Mouse (Mus musculus): Measurements from ENCODE around the gene Fkbp15. TPM values are rescaled to one million over a fixed set of nuclear protein-coding genes. Genes with fewer than 3 reads are reported as not detected.

Gene Fkbp15
- polyA plus RNA-seq, 1 experiment from 2014 or later = 17.8 TPM

GRCm38 (mm10) chr4:62293219-62293861 is 67.0 kb downstream of the Fkbp15 start:
- H3K9ac ChIP-seq = no peak overlapping the region
- peaks cover 57% of the 10 kb centered on the region for H3K36me3 ChIP-seq
- H3K9me3 ChIP-seq = no peaks in the 10 kb centered on the region
- H3K4me2 ChIP-seq = no peak overlapping the region
- 74% methylated on average over 10 of the region's 10 CpGs for WGBS
- no peak for ATAC-seq (ENCODE audit: extremely low read depth, insufficient number of reproducible peaks, low FRiP score, low TSS enrichment)
- H3K4me1 ChIP-seq = peaks cover 18% of the 10 kb centered on the region
- no peak overlapping the region for H3K4me3 ChIP-seq
- no peaks in the 10 kb centered on the region for H3K27me3 ChIP-seq (replicated peaks)
- no peak overlapping the region for H3K27ac ChIP-seq (replicated peaks)

DNA sequence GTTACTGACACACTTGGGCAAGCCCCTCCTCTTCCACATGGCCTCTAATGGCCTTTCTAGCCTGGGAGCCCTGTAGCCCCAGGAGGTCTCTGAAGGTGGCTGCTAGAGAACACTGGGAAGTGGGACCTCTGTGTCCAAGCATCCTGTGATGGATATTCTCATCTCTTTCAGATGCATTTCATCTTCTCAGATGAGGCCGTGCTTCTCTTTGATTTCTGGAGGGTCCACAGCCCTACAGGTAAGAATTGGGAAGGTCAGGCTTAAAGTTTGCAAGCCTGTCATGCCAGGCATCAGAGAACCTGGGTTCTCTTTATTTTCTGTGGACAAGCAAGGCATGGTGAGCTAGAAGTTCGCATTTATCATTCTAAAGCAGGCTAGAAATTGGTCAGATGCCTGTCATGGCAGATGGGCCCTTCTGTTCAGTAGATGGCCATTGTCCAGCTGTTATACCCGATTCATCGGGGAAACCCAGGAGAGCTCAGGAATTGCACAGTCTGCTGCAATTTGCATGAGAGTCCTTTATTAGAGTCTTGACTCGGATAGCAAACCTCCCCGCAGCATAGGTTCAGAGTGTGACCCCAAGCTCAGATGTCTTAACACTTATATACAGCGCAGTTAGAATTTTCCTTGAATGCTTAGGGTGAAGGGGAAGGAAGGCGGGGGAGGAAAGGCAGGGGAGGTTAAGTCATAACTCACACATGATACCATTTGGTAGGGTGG is 67.7 kb downstream of the Fkbp15 start:
- H3K9me3 ChIP-seq = no peaks in the 10 kb centered on the region
- H3K4me3 ChIP-seq = no peak overlapping the region
- peaks cover 25% of the 10 kb centered on the region for H3K4me1 ChIP-seq
- no peak for ATAC-seq (ENCODE audit: extremely low read depth, insufficient number of reproducible peaks, low FRiP score, low TSS enrichment)
- H3K36me3 ChIP-seq = peaks cover 50% of the 10 kb centered on the region
- H3K4me2 ChIP-seq = no peak overlapping the region
- 74% methylated on average over 8 of the region's 8 CpGs for WGBS
- H3K27me3 ChIP-seq (replicated peaks) = no peaks in the 10 kb centered on the region
- H3K9ac ChIP-seq = no peak overlapping the region
- H3K27ac ChIP-seq (replicated peaks) = no peak overlapping the region

DNA sequence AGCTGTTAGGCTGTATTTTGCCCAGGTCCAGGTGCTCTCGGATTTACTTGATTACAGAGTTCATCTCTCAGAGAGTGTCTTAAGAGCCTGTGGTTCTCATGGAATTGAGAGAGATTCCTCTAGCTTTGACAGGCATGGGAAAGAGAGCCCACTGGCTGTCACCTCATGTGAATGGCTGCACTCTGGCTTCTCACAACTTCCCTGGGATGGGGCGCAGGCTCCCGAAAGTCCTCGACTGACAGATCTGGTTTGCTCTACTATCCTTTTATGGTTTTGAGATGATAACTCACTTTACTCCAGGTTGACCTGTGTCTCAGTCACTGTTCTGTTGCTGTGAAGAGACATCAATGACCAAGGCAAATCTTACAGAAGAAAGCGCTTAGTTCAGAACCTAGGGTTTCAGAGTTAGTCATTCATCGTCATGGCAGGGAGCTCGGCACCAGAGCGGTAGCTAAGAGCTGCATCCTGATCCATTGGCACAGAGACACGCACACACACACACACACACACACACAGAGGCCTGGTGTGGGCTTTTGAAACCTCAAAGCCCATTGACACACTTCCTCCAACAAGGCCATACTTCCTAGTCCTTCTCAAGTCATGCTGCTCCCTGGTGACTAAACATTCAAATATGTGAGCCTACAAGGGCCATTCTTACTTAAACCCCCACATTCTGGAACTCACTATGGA is 69.4 kb downstream of the Fkbp15 start:
- ATAC-seq (ENCODE audit: extremely low read depth, insufficient number of reproducible peaks, low FRiP score, low TSS enrichment) = no peak
- Histone ChIP-seq H3K27me3 (replicated peaks) (no peaks in the 10 kb centered on the region), H3K4me2 (no peak overlapping the region), H3K9me3 (no peaks in the 10 kb centered on the region), H3K27ac (replicated peaks) (no peak overlapping the region), H3K4me3 (no peak overlapping the region), H3K36me3 (peaks cover 33% of the 10 kb centered on the region), H3K9ac (no peak overlapping the region), H3K4me1 (peaks cover 34% of the 10 kb centered on the region)
- 88% methylated on average over 9 of the region's 9 CpGs for WGBS

GRCm38 (mm10) chr4:62289226-62289625 is 71.1 kb downstream of the Fkbp15 start:
- Histone ChIP-seq H3K4me3 (no peak overlapping the region), H3K9ac (no peak overlapping the region), H3K9me3 (no peaks in the 10 kb centered on the region), H3K4me2 (no peak overlapping the region), H3K4me1 (peaks cover 36% of the 10 kb centered on the region), H3K27me3 (replicated peaks) (no peaks in the 10 kb centered on the region), H3K36me3 (peaks cover 18% of the 10 kb centered on the region), H3K27ac (replicated peaks) (no peak overlapping the region)
- ATAC-seq (ENCODE audit: extremely low read depth, insufficient number of reproducible peaks, low FRiP score, low TSS enrichment) = no peak
- 74% methylated on average over 7 of the region's 7 CpGs for WGBS

- H3K4me3 ChIP-seq = peak overlapping the region; percentile 81
- WGBS = 7% methylated on average over 12 of the region's 12 CpGs
- ATAC-seq (ENCODE audit: extremely low read depth, insufficient number of reproducible peaks, low FRiP score, low TSS enrichment) = no peak
Observed at GRCm38 (mm10) chr4:62286992-62287900, 73.1 kb downstream of the Fkbp15 start.

DNA sequence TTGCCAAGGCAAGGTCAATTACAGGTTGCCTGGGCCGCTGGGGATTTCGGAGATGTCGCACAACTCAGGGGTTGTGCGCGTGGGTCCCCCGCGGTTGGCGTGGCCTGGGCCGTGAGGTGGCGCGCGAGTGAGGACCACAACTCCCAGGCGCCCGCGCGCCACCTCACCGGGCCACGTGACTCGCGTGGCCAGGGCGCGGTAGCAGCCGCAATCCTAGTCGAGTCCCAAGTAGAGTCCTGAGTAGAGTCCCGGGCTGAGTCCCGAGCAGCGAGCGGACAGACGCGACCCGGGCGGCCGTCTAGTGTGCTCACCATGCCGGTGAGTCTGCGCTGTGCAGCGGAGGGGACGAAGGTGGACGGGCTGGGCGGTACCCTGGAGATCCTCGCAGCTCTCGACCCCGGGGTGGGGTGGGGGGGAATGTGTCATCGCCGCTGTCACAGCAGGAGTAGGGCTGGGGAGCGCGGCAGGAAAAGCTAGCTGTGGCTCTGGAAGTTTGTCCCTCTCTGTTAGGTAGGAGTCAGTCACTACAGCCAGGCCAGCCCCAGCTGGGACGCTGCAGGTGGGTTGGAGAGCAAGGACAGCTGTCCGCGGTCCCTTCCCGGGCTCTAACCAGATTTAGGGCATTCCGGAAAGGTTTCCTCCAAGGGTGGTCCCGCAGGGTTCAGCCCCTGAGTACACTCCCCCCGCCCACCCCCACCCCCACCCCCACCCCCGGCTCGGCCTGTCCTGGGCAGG is 73.9 kb downstream of the Fkbp15 start:
- Histone ChIP-seq H3K4me2 (peak overlapping the region; percentile 83), H3K36me3 (peaks cover 3% of the 10 kb centered on the region; the same call in 1 of the 2 replicates), H3K9ac (peak overlapping the region; percentile 90), H3K27ac (replicated peaks) (peak overlapping the region; percentile 83), H3K4me3 (peak overlapping the region; percentile 81), H3K27me3 (replicated peaks) (no peaks in the 10 kb centered on the region), H3K9me3 (no peaks in the 10 kb centered on the region), H3K4me1 (peaks cover 36% of the 10 kb centered on the region)
- under 1% methylated on average over 55 of the region's 55 CpGs for WGBS
- peak; percentile 65; the same call in 1 of the 2 replicates for ATAC-seq (ENCODE audit: extremely low read depth, insufficient number of reproducible peaks, low FRiP score, low TSS enrichment)

More at GRCm38 (mm10) chr4:62286992-62287900, 73.1 kb downstream of the Fkbp15 start:
- Histone ChIP-seq H3K36me3 (peaks cover 3% of the 10 kb centered on the region; the same call in 1 of the 2 replicates), H3K4me1 (peaks cover 36% of the 10 kb centered on the region), H3K27me3 (replicated peaks) (no peaks in the 10 kb centered on the region), H3K27ac (replicated peaks) (peak overlapping the region; percentile 83), H3K9ac (peak overlapping the region; percentile 90), H3K4me2 (peak overlapping the region; percentile 83), H3K9me3 (no peaks in the 10 kb centered on the region)

- H3K4me1 ChIP-seq = peaks cover 33% of the 10 kb centered on the region
- H3K36me3 ChIP-seq = peaks cover 3% of the 10 kb centered on the region; the same call in 1 of the 2 replicates
- H3K4me2 ChIP-seq = peak overlapping the region; percentile 83
- no peak for ATAC-seq (ENCODE audit: extremely low read depth, insufficient number of reproducible peaks, low FRiP score, low TSS enrichment)
- no peaks in the 10 kb centered on the region for H3K9me3 ChIP-seq
- no peak overlapping the region for H3K27ac ChIP-seq (replicated peaks)
- H3K9ac ChIP-seq = no peak overlapping the region; the same call in 1 of the 2 replicates
- no peak overlapping the region for H3K4me3 ChIP-seq
- no peaks in the 10 kb centered on the region for H3K27me3 ChIP-seq (replicated peaks)
- 73% methylated on average over 8 of the region's 8 CpGs for WGBS
Observed at GRCm38 (mm10) chr4:62285576-62285975, 74.8 kb downstream of the Fkbp15 start.

- H3K4me1 ChIP-seq = peaks cover 15% of the 10 kb centered on the region
- H3K9ac ChIP-seq = no peak overlapping the region
- H3K4me3 ChIP-seq = no peak overlapping the region
- no peaks in the 10 kb centered on the region for H3K36me3 ChIP-seq
- no peak overlapping the region for H3K4me2 ChIP-seq
- no peaks in the 10 kb centered on the region for H3K27me3 ChIP-seq (replicated peaks)
- H3K9me3 ChIP-seq = no peaks in the 10 kb centered on the region
- H3K27ac ChIP-seq (replicated peaks) = no peak overlapping the region
- no peak for ATAC-seq (ENCODE audit: extremely low read depth, insufficient number of reproducible peaks, low FRiP score, low TSS enrichment)
- 87% methylated on average over 7 of the region's 7 CpGs for WGBS
Observed at GRCm38 (mm10) chr4:62282969-62283368, 77.4 kb downstream of the Fkbp15 start.

- Histone ChIP-seq H3K27ac (replicated peaks) (no peak overlapping the region), H3K9me3 (no peaks in the 10 kb centered on the region), H3K27me3 (replicated peaks) (no peaks in the 10 kb centered on the region), H3K4me3 (no peak overlapping the region), H3K4me1 (peaks cover 8% of the 10 kb centered on the region; the same call in 1 of the 2 replicates), H3K36me3 (no peaks in the 10 kb centered on the region), H3K9ac (no peak overlapping the region), H3K4me2 (no peak overlapping the region)
- 30% methylated on average over 5 of the region's 5 CpGs for WGBS
- ATAC-seq (ENCODE audit: extremely low read depth, insufficient number of reproducible peaks, low FRiP score, low TSS enrichment) = no peak
Observed at GRCm38 (mm10) chr4:62281319-62281718, 79.0 kb downstream of the Fkbp15 start.

DNA sequence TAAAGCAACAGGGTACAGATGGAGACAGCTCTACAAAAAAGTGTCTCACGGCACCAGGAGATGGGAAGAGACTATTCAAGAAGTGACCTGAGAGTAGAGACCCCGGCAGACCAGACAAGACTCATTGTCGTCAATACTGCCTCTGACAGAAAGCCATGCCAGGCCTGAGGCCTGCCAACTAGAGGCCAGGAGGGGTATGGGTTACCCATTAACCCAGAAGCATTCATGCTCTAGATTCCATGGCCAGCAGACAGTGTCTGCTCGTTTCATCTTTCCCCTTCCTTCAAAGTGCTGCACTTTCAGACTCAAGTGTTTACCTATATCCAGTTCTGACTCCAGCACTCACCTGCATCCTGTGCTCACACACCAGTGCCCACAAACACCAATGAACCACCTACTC is 82.3 kb downstream of the Fkbp15 start:
- Histone ChIP-seq H3K9ac (no peak overlapping the region), H3K4me1 (peaks cover 14% of the 10 kb centered on the region; the same call in 1 of the 2 replicates), H3K4me3 (no peak overlapping the region), H3K36me3 (no peaks in the 10 kb centered on the region), H3K9me3 (no peaks in the 10 kb centered on the region), H3K27ac (replicated peaks) (no peak overlapping the region), H3K27me3 (replicated peaks) (no peaks in the 10 kb centered on the region), H3K4me2 (no peak overlapping the region)
- ATAC-seq (ENCODE audit: extremely low read depth, insufficient number of reproducible peaks, low FRiP score, low TSS enrichment) = no peak
- 79% methylated on average over 4 of the region's 4 CpGs for WGBS
